Mouse (Mus musculus): Measurements from ENCODE around the gene 2310022B05Rik.

2310022B05Rik gene

DNA sequence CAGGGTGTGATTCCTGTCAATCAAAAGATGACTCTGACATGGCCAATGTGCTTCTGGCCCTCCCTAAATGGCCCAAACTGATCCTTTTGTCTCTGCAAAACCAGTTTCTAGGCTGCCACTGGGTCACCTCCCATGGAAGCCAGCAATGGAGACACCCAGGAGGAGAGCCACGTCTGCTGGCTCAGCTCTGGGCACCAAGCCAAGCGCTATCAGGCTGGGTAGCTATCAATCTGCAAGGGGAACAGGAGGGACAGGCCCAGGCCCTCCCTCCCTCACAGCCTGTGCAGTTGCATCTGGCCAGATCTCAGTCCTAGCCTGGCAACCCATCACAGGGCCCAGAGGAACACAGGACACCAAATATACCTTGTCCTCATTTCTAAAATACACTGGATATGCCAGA lies 4.8 kb downstream of the 2310022B05Rik start:
- DNase-seq, result no peak

DNA sequence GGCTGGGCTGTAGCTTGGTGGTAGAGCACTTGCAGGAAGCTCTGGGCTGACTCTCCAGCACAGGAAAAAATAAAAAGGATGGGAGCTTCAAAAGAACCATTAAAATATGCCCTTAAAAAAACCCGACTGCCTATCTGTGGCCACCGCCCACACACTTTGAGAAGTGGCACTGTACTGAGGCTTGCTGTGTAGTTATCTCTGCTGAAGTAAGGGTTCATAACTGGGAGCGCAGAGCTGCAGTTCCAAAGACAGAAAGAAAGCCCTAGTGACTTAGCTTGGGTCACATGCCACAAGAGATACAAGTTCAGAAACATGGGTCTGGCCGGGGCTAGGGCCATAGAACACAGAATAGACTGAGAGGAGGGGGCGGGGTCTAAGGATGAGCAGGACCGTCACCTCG lies 5.2 kb downstream of the 2310022B05Rik start:
- no peak for DNase-seq

DNA sequence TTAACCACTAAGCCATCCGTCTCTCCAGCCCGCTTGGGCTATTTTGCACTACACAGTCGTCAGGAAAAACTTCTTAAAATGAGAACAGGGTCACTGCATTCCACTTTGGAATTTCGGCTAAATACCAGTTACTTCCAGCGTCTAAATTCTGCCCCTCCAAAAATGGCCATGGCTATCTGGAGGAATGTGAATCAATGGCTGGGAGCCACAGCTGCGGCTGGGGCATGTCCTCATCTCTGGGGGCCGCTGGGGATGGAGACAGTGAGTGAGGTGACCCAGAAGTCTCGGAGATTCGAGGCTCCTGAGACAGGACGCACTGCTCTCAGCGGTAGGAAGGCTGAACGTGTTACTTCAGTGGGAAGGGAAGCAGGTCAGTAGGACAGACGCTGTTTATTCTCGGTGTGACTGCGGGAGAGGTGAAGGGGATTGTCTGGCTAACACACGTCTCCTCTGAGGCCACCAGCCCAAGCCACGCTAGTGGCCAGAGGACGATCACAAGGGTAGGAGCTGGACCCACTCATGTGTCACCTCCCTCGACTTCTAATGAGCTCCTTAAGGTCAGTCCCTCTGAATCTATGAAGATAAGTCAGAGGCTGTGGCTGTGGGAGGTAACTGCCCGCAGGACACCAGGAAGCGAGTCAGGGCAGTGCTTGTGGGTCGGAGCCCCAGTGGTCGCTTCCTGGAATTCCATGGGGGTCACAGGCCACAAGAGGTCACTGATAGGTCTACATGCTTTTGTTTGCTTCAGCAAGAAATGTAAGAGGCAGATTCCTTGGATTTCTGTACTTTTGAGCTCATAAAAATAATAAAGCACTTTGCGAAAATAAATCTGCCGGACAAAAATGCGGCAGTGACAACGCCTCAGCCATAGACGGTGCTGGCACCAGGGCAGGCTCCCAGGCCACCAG lies 9.3 kb downstream of the 2310022B05Rik start:
- DNase-seq, result no peak

GRCm38 (mm10) chr8:124652546-124652945 lies 10.6 kb downstream of the 2310022B05Rik start:
- DNase-seq, result peak; percentile 57

- DNase-seq, result no peak
Measured at GRCm38 (mm10) chr8:124651776-124652175, 11.4 kb downstream of the 2310022B05Rik start.

GRCm38 (mm10) chr8:124648311-124648710 lies 14.9 kb downstream of the 2310022B05Rik start:
- no peak for DNase-seq

- no peak for DNase-seq
Measured at GRCm38 (mm10) chr8:124643540-124644339, 19.4 kb downstream of the 2310022B05Rik start.

- no peak for DNase-seq
Measured at GRCm38 (mm10) chr8:124641599-124641998, 21.6 kb downstream of the 2310022B05Rik start.

GRCm38 (mm10) chr8:124635247-124635502 lies 28.0 kb downstream of the 2310022B05Rik start:
- no peak for DNase-seq

GRCm38 (mm10) chr8:124634411-124635246 lies 28.5 kb downstream of the 2310022B05Rik start:
- DNase-seq, result no peak

GRCm38 (mm10) chr8:124633001-124633703 lies 30.0 kb downstream of the 2310022B05Rik start:
- DNase-seq, result peak; percentile 57

DNA sequence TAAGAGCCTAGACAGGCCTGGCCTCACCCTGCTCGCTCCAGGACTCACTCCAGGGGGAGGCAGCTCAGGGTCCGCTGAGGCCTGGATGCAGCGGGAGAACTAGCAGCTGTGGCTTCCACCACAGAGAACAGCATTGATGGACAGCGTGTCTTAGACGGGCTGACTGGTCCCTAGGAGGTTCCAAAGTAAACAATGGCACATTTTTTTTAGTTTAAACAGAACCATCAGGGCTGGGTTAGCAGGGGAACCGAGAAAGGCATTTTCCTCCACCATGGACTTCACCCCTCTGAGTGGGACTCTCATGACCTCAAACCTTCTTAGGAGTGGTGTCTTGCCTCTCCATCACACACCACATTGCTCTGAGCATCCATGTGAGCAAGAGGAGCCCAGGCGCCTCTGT lies 31.2 kb downstream of the 2310022B05Rik start:
- no peak for DNase-seq

- no peak for DNase-seq
Measured at GRCm38 (mm10) chr8:124630891-124631290, 32.3 kb downstream of the 2310022B05Rik start.

GRCm38 (mm10) chr8:124630489-124630888 lies 32.7 kb downstream of the 2310022B05Rik start:
- peak; percentile 42 for DNase-seq

GRCm38 (mm10) chr8:124626251-124626650 lies 36.9 kb downstream of the 2310022B05Rik start:
- DNase-seq, result no peak

DNA sequence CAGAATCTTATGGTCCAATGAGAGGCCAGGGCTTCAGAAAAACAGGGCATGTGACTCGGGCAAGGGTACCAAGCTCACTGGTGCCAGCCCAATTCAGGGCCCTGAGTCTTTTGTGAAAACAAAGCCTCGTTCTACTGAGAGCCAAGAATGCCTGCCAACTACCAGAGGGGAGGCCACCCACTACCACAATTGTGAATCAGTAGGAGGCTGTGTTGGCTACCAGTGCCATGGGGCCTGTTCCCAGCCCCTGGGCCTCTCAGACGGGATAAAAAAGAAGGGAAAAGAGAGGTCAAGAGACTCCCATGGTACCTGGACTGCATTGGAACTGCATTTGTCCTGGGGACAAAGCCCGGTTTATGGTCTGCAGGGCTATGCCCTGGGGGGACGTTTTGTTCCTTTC lies 41.9 kb downstream of the 2310022B05Rik start:
- peak; percentile 43 for DNase-seq

- no peak for DNase-seq
Measured at GRCm38 (mm10) chr8:124618252-124618651, 44.9 kb downstream of the 2310022B05Rik start.

DNA sequence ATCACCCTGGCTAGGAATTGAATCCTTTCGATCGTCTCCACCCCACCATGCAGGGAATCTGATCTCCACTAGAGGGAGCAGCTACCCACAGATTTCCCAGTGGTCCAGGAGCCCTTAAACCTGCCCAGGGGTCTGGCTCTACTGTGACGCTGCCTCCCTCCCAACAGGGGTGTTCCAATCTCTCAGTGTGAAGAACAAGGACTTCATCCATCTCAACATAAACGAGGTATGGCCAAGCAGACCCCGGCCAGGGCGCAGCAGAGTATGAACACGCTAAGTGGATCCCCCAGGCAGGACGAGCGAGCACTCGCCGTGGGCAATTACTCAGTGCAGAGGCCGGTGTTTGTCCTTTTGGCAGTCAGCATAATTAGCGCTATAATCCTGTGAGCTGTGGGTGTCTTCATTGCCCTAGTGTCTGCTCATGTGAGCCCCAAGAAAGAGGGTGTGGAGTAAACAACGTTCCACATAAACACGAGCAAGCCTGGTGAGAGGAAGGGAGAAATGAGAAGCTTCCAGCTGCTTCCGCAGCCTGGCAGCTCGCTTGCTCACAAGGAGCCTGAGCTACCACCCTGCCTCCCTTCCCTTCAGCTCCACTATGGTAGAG lies 45.8 kb downstream of the 2310022B05Rik start:
- peak; percentile 93 for DNase-seq

- DNase-seq, result no peak
Measured at GRCm38 (mm10) chr8:124614325-124614724, 48.8 kb downstream of the 2310022B05Rik start.

- DNase-seq, result peak; percentile 46
Measured at GRCm38 (mm10) chr8:124608972-124609353, 54.2 kb downstream of the 2310022B05Rik start.

GRCm38 (mm10) chr8:124608239-124608971 lies 54.8 kb downstream of the 2310022B05Rik start:
- no peak for DNase-seq
